Mouse (Mus musculus): ENCODE measurements around the gene Acp4.

DNA sequence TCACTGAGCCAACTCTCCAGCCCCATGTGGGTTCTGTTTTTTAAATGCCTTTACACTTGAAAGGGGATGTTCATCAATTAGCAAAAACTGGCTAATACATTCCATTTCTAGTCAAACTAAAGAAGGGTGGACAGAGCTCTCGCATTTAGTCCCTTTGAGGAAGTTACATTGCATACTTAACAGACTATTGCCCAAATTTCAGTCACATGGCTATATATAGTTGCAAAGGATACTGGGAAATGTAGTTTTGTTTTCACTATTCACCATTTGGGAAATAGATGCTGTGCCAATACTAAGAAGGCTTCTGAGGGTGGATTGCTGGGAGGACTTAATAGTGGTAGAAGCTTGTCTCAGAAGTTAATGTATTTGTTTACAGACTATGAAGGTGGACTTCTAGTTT is 23.8 kb upstream of the Acp4 start:
- no peak for TF ChIP-seq CTCF (IDR thresholded peaks at IDR 0.05; ENCODE audit: low read depth)
- no peak for TF ChIP-seq EP300 (IDR thresholded peaks at IDR 0.05; ENCODE audit: low read depth)

Measured in liver, postnatal 0 days (tissue).